Mouse (Mus musculus): ENCODE measurements at regions not wholly inside any gene's neighbourhood (a gene's known extent, or its start where the extent isn't known, plus 50 kb on each side); places are given as distances from the start of the nearest gene placed in this dataset.

GRCm38 (mm10) chr6:117084833-117085500 lies 83.4 kb upstream of the Cxcl12 start:
- DNase-seq (ENCODE audit: low spot score in 2 of 2), result no peak
- intact Hi-C loops (cut with DNase I), result no loop called here

DNA sequence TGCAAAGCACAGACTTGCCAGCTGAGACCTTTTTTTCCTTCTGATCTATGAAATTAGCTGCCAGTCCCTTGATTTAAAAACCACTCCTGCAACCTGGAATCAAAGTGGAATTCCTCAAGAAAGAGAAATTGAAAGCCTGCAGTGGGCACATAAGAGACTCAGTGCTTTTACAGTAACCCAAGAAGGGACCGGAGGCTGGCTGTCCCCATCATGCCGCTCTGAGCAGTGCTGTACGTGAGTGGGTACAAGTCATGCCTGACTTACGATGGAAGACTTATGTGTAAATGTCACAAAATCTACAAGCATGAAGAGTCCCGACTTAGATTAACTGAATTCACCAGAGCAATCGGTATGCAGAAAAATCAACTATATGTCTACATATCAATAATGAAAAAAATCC lies 73.6 kb upstream of the Cxcl12 start:
- intact Hi-C loops (cut with DNase I), result no loop called here
- DNase-seq (ENCODE audit: low spot score in 2 of 2), result no peak

DNA sequence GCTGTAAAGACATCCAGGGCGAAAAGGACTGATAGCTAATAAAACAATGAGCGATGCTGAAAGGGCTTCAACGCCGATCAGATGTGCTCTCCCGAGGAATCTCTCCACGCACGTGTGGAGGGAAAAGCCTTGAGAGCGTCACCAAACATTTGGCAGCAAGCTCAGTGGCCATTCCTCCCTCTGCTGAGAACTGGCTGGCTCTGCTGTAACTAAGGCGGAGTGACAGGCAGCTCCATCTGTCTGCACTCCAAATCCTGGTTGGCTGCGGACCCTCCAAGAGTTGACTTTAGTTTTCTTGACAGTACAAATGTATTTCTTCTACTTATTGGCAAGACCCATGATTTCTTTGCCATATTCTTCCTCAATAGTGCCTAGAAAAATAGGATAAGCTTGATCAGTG lies 68.5 kb upstream of the Cxcl12 start:
- peak; percentile 35 to 40 for DNase-seq (ENCODE audit: low spot score in 2 of 2)
- intact Hi-C loops (cut with DNase I), result no loop called here

- intact Hi-C loops (cut with DNase I), result no loop called here
- no peak for DNase-seq (ENCODE audit: low spot score in 2 of 2)
Observed at GRCm38 (mm10) chr6:117102693-117103092, 65.6 kb upstream of the Cxcl12 start.

DNA sequence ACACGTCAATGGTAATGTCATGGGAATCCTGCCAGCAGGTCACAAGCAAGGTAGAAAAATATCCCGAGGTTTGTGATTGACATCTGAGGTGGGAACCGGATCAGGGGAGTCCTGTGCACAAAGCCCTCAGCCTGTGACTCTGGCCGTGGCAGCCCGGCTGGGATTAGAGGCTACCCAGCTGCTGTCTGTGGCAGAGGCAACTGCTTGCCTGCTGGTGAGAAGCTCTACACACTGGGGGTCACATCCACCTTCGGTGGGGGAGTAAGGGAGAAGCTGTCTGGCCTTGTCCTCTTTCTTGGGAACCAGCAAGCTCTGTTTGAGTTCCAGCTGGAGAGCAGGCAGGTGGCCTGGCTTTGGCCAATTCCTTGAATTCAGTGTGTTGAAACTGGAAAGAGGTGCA lies 64.3 kb upstream of the Cxcl12 start:
- intact Hi-C loops (cut with DNase I), result no loop called here

DNA sequence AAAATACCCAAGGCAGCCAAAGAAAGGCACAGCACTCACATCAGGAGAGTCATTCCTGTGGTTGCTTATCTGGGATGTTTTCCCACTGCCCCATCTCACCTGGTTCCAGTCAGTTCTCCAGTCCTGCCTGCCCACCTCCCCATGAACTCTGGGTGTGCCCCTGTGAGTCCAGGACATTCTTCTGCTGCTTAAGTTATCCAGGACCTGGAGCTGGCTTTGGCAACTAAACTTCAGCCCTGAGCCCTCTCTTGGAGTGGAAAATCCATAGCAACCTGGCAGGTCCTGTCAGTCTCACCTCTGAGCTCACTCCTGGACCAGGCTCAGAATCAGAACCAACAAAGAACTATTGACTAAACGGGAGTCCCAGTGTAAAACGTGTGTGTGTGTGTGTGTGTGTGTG lies 63.9 kb upstream of the Cxcl12 start:
- intact Hi-C loops (cut with DNase I), result no loop called here
- DNase-seq (ENCODE audit: low spot score in 2 of 2), result no peak

More for the DNA sequence above, 64.3 kb upstream of the Cxcl12 start:
- DNase-seq (ENCODE audit: low spot score in 2 of 2), result no peak

DNA sequence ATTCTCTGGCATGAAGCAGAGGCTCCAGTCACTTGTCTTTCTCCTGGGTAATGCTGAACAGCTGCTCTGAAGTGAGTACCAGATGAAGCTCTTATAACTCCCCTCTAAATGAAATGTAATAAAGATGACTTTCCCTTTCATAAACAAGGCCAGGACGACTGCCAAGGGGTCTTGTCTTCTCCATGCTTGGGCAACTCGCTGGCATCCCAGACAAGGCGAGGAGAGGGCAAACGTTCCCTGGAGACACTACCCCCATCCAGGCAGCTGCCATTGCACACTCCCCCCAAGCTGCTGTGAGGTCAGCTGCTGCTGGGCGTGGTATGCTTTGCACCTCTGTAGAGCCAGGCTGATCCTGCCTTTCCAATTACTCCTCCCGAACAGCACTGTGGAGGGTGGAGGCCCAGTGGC lies 63.1 kb upstream of the Cxcl12 start:
- DNase-seq (ENCODE audit: low spot score in 2 of 2), result no peak
- intact Hi-C loops (cut with DNase I), result no loop called here

DNA sequence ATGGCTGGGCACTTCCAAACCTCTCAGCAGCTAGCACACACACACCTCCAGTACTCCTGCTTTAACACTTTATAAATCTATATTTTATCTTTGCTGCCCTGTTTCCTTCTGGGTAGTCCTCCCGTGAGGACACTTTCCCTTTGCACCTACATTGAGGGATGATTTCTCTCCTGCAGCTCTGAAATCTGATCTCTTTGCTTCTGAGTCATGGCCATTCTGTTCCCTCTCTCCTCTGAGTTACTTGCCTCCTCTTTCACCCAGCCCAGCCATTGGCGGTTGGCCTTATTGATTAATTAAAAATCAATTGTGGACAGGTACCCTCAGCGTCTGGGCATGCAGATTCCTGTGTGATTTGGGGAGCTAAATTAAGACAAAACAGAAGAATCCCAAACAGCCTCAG lies 58.0 kb upstream of the Cxcl12 start:
- intact Hi-C loops (cut with DNase I), result no loop called here
- no peak for DNase-seq (ENCODE audit: low spot score in 2 of 2)

- intact Hi-C loops (cut with DNase I), result no loop called here
- no peak for DNase-seq (ENCODE audit: low spot score in 2 of 2)
Observed at GRCm38 (mm10) chr6:117114859-117115258, 53.5 kb upstream of the Cxcl12 start.

GRCm38 (mm10) chr6:117118081-117118480 lies 50.3 kb upstream of the Cxcl12 start:
- intact Hi-C loops (cut with DNase I), result no loop called here
- DNase-seq (ENCODE audit: low spot score in 2 of 2), result no peak
